Mouse (Mus musculus) lung, embryonic 14.5 days (tissue): ENCODE measurements around the gene Dpep3. TPM values are rescaled to one million over a fixed set of nuclear protein-coding genes. Genes with fewer than 3 reads are reported as not detected.
A peak's percentile ranks its signal among the peaks of the same experiment; 100 is the strongest.
"Not testable (repeated sequence)": the region's sequence is repeated elsewhere in the genome, so short reads cannot be mapped to it uniquely, and the experiment has no call there.

ENCODE experiments used
- ATAC-seq: fragments of 200-750 bp; cut with Nextera tagmentation; 2 replicates; pipeline ENCODE4 v1.8.0; 2017; ENCODE audit warnings: mild to moderate bottlenecking, moderate TSS enrichment, moderate library complexity; ENCODE audit not compliant: insufficient read depth
- DNase-seq: peaks from one replicate; pipeline ENCODE4 v3.0.0-alpha.2; 2015
- H3K27ac ChIP-seq: fragments of 300-500 bp; sonication (generic); 2 replicates; pipeline ENCODE4 v1.5.1; 2014; ENCODE audit warnings: low read depth, mild to moderate bottlenecking, moderate library complexity
- H3K27me3 ChIP-seq: fragments of 300-500 bp; sonication (generic); 2 replicates; pipeline ENCODE4 v1.6.1; 2014; ENCODE audit warnings: low read length, control low read depth; ENCODE audit not compliant: insufficient read depth
- H3K36me3 ChIP-seq: fragments of 300-500 bp; sonication (generic); 2 replicates; pipeline ENCODE4 v1.6.1; 2014; ENCODE audit warnings: control low read depth; ENCODE audit not compliant: insufficient read depth
- H3K4me1 ChIP-seq: fragments of 300-500 bp; sonication (generic); 2 replicates; pipeline ENCODE4 v1.6.1; 2014; ENCODE audit warnings: antibody characterized with exemption, control low read depth; ENCODE audit not compliant: insufficient read depth
- H3K4me2 ChIP-seq: fragments of 300-500 bp; sonication (generic); 2 replicates; pipeline ENCODE4 v1.6.1; 2014; ENCODE audit warnings: mild to moderate bottlenecking
- H3K4me3 ChIP-seq: fragments of 300-500 bp; sonication (generic); 2 replicates; pipeline ENCODE4 v1.5.1; 2014; ENCODE audit warnings: low read depth, low read length
- H3K9ac ChIP-seq: fragments of 300-500 bp; sonication (generic); 2 replicates; pipeline ENCODE4 v1.6.1; 2014
- H3K9me3 ChIP-seq: fragments of 300-500 bp; sonication (generic); 2 replicates; pipeline ENCODE4 v1.6.1; 2016; ENCODE audit warnings: low read depth, low read length, control low read depth
- CTCF ChIP-seq: IDR thresholded peaks from 2 replicates; pipeline ENCODE4 v1.5.1; 2016; ENCODE audit warnings: antibody characterized with exemption, low read depth
- WGBS: fragments of 180-500 bp; shearing (Covaris S2); extraction: QIAGEN DNeasy Blood & Tissue Kit; methylation state at CpG from one replicate; pipeline ENCODE4 v1.1.7; 2014; 5-methylcytosine and 5-hydroxymethylcytosine counted together
- polyA plus RNA-seq: library from polyadenylated mRNA; unstranded; fragments of >200 nt; fragmentation: Nextera tagmentation; extraction: Ambion mirVana; gene quantifications from 2 replicates; pipeline ENCODE4 v1.2.1, GENCODE M21; 2014

Gene Dpep3
- polyA plus RNA-seq, 1 experiment from 2014 or later, result not detected

GRCm38 (mm10) chr8:105998971-105999370 is 19.7 kb upstream of the Dpep3 start:
- Histone ChIP-seq H3K4me3 (no peak overlapping the region), H3K27me3 (no peaks in the 10 kb centered on the region), H3K4me2 (no peak overlapping the region), H3K27ac (no peak overlapping the region), H3K9ac (no peak overlapping the region), H3K4me1 (no peaks in the 10 kb centered on the region), H3K36me3 (no peaks in the 10 kb centered on the region), H3K9me3 (no peaks in the 10 kb centered on the region)
- WGBS, result 90% methylated on average over 2 of the region's 2 CpGs
- no peak for ATAC-seq
- no peak for TF ChIP-seq CTCF
- no peak for DNase-seq

GRCm38 (mm10) chr8:105996359-105996758 is 17.1 kb upstream of the Dpep3 start:
- no peak overlapping the region for H3K9ac ChIP-seq
- no peaks in the 10 kb centered on the region for H3K4me1 ChIP-seq
- no peaks in the 10 kb centered on the region for H3K36me3 ChIP-seq
- no peak for TF ChIP-seq CTCF
- H3K27me3 ChIP-seq, result no peaks in the 10 kb centered on the region
- DNase-seq, result no peak
- no peak for ATAC-seq
- WGBS, result 63% methylated on average over 7 of the region's 7 CpGs
- no peak overlapping the region for H3K4me3 ChIP-seq
- no peak overlapping the region for H3K4me2 ChIP-seq
- no peak overlapping the region for H3K27ac ChIP-seq
- H3K9me3 ChIP-seq, result no peaks in the 10 kb centered on the region

- ATAC-seq, result no peak
- Histone ChIP-seq H3K36me3 (no peaks in the 10 kb centered on the region), H3K4me3 (no peak overlapping the region), H3K4me1 (no peaks in the 10 kb centered on the region), H3K27me3 (no peaks in the 10 kb centered on the region), H3K9me3 (no peaks in the 10 kb centered on the region), H3K27ac (no peak overlapping the region), H3K9ac (no peak overlapping the region), H3K4me2 (no peak overlapping the region)
- DNase-seq, result no peak
- WGBS, result 52% methylated on average over 4 of the region's 4 CpGs
- no peak for TF ChIP-seq CTCF
These were observed 14.0 kb upstream of the Dpep3 start for GRCm38 (mm10) chr8:105993226-105993625.

- 50% methylated on average over 5 of the region's 5 CpGs for WGBS
- no peak for DNase-seq
- H3K9ac ChIP-seq, result no peak overlapping the region
These were observed 13.3 kb upstream of the Dpep3 start for GRCm38 (mm10) chr8:105992499-105992898.

GRCm38 (mm10) chr8:105991546-105991945 is 12.3 kb upstream of the Dpep3 start:
- H3K4me1 ChIP-seq, result no peaks in the 10 kb centered on the region
- H3K27me3 ChIP-seq, result no peaks in the 10 kb centered on the region
- H3K9ac ChIP-seq, result peak overlapping the region; percentile 2; the same call in 1 of the 2 replicates
- H3K36me3 ChIP-seq, result no peaks in the 10 kb centered on the region
- 76% methylated on average over 2 of the region's 2 CpGs for WGBS
- no peak overlapping the region for H3K27ac ChIP-seq
- no peaks in the 10 kb centered on the region for H3K9me3 ChIP-seq
- H3K4me3 ChIP-seq, result no peak overlapping the region
- DNase-seq (peak; percentile 9), ATAC-seq (peak; percentile 30; the same call in 1 of the 2 replicates)
- TF ChIP-seq CTCF, result no peak
- H3K4me2 ChIP-seq, result 0 out of 2 replicates have a peak overlapping the region, but pooled peaks have one; percentile 10

More at GRCm38 (mm10) chr8:105992499-105992898, 13.3 kb upstream of the Dpep3 start:
- H3K9me3 ChIP-seq, result no peaks in the 10 kb centered on the region
- H3K4me2 ChIP-seq, result no peak overlapping the region
- TF ChIP-seq CTCF, result no peak
- no peak overlapping the region for H3K27ac ChIP-seq
- no peak overlapping the region for H3K4me3 ChIP-seq
- ATAC-seq, result no peak
- no peaks in the 10 kb centered on the region for H3K4me1 ChIP-seq
- no peaks in the 10 kb centered on the region for H3K27me3 ChIP-seq
- no peaks in the 10 kb centered on the region for H3K36me3 ChIP-seq

GRCm38 (mm10) chr8:105990856-105991387 is 11.7 kb upstream of the Dpep3 start, which contains the start of gene Dus2:
Gene Dus2 (plus strand): TSS chr8:105991337.
- Histone ChIP-seq H3K4me3 (no peak within 1 kb of the TSS), H3K9me3 (no peaks in the 10 kb centered on the region), H3K27me3 (no peaks in the 10 kb centered on the region), H3K36me3 (no peaks in the 10 kb centered on the region), H3K4me1 (no peaks in the 10 kb centered on the region), H3K4me2 (peak within 1 kb of the TSS; percentile 34; the same call in 1 of the 2 replicates), H3K27ac (no peak within 1 kb of the TSS), H3K9ac (peak within 1 kb of the TSS; percentile 2; the same call in 1 of the 2 replicates)
- ATAC-seq (peak; percentile 75), DNase-seq (peak; percentile 94)
- WGBS, result 8% methylated on average over 15 of the region's 15 CpGs
- TF ChIP-seq CTCF, result peak; percentile 96

GRCm38 (mm10) chr8:105988546-105988945 is 9.3 kb upstream of the Dpep3 start:
- ATAC-seq, result no peak
- Histone ChIP-seq H3K27ac (no peak overlapping the region), H3K4me2 (no peak overlapping the region), H3K4me1 (no peaks in the 10 kb centered on the region), H3K27me3 (no peaks in the 10 kb centered on the region), H3K9me3 (no peaks in the 10 kb centered on the region), H3K4me3 (no peak overlapping the region), H3K36me3 (no peaks in the 10 kb centered on the region), H3K9ac (no peak overlapping the region)
- no peak for DNase-seq
- TF ChIP-seq CTCF, result no peak
- WGBS, result 82% methylated on average over 11 of the region's 11 CpGs

- H3K27ac ChIP-seq, ATAC-seq, DNase-seq, H3K4me2 ChIP-seq, H3K9ac ChIP-seq, H3K9me3 ChIP-seq, H3K4me1 ChIP-seq, H3K27me3 ChIP-seq, H3K36me3 ChIP-seq, H3K4me3 ChIP-seq: not testable (repeated sequence)
- WGBS, result 77% methylated on average over 11 of the region's 11 CpGs
These were observed 4.2 kb upstream of the Dpep3 start for GRCm38 (mm10) chr8:105983406-105983805.
